ENCODE assay signal across 12 mouse cellular contexts in genomic region chr11:120355277-120356039, GRCm38 (mm10). TPM values are rescaled to one million over a fixed set of nuclear protein-coding genes. Genes with fewer than 3 reads are reported as not detected.
DNase-seq lines count a peak whose midpoint lies in the region; ATAC-seq and TF ChIP-seq lines count a peak whose summit lies in the region.
"Had no signal": no experiment of that assay in that cellular context is flagged by ENCODE, and none has a peak within 500 bp of the region (broad histone marks: within the 10 kb centered on the region; RNA-seq: fewer than 3 reads in every experiment).

No protein-coding gene starts in this region.

- no peak for DNase-seq in embryonic facial prominence, embryonic 10.5 days (ENCODE audit: low spot score)
- DNase-seq in kidney, adult 2 months: no peak
- peak; percentile 4 for DNase-seq in urinary bladder, postnatal 10 days (ENCODE audit: low spot score)
- no peak for DNase-seq in urinary bladder, postnatal 4 days (ENCODE audit: low spot score in 2 of 2)
- DNase-seq in ovary, postnatal 10 days (ENCODE audit: low spot score): no peak
- no peak for DNase-seq in thymus, postnatal 0 days (ENCODE audit: low spot score)

- no peaks in the 10 kb centered on the region for H3K27me3 ChIP-seq in embryonic facial prominence, embryonic 13.5 days
- 0 out of 2 replicates have a peak, but pooled peaks cover 6% of the 10 kb centered on the region for H3K27me3 ChIP-seq in embryonic facial prominence, embryonic 10.5 days (replicated peaks; ENCODE audit: low read depth, poor library complexity, severe bottlenecking)
- no peaks in the 10 kb centered on the region for H3K27me3 ChIP-seq in kidney, embryonic 14.5 days (ENCODE audit: control insufficient read depth, insufficient read depth, low read length)
- no peaks in the 10 kb centered on the region for H3K27me3 ChIP-seq in kidney, adult 2 months (replicated peaks; ENCODE audit: control insufficient read depth, insufficient read depth, low read length)
- H3K27me3 ChIP-seq: forebrain, embryonic 12.5 days; limb, embryonic 13.5 days; Patski had no signal

- no peak overlapping the region for H3K9ac ChIP-seq in embryonic facial prominence, embryonic 13.5 days
- no peak overlapping the region for H3K9ac ChIP-seq in kidney, embryonic 14.5 days (ENCODE audit: low read depth, low read length)
- H3K9ac ChIP-seq: forebrain, embryonic 12.5 days; limb, embryonic 13.5 days had no signal

- no peak for TF ChIP-seq POLR2A in kidney, adult 2 months (IDR thresholded peaks at IDR 0.05; ENCODE audit: low read depth, low read length)

- ATAC-seq in embryonic facial prominence, embryonic 13.5 days (ENCODE audit: insufficient number of reproducible peaks, insufficient read depth, low FRiP score, low TSS enrichment, low read depth): no peak
- ATAC-seq in kidney, embryonic 14.5 days (ENCODE audit: low FRiP score, low TSS enrichment): no peak
- ATAC-seq: Patski had no signal

- no peak for TF ChIP-seq CTCF in kidney, adult 2 months (conservative IDR thresholded peaks at IDR 0.05; ENCODE audit: insufficient read depth, insufficient read length, low read depth, low read length)

- peak overlapping the region; percentile 48; the same call in 1 of the 2 replicates for H3K27ac ChIP-seq in embryonic facial prominence, embryonic 13.5 days
- H3K27ac ChIP-seq in embryonic facial prominence, embryonic 10.5 days (replicated peaks): no peak overlapping the region
- H3K27ac ChIP-seq in kidney, embryonic 14.5 days (ENCODE audit: low read depth, low read length): peak overlapping the region; percentile 1; the same call in 1 of the 2 replicates
- H3K27ac ChIP-seq in kidney, adult 2 months (ENCODE audit: insufficient read depth, low read depth, low read length): no peak overlapping the region
- H3K27ac ChIP-seq: forebrain, embryonic 12.5 days had no signal

- no peak overlapping the region for H3K4me3 ChIP-seq in embryonic facial prominence, embryonic 13.5 days
- no peak overlapping the region for H3K4me3 ChIP-seq in embryonic facial prominence, embryonic 10.5 days
- H3K4me3 ChIP-seq in kidney, embryonic 14.5 days (ENCODE audit: low read length): no peak overlapping the region
- H3K4me3 ChIP-seq in kidney, adult 2 months (ENCODE audit: insufficient read depth, low read depth, low read length): no peak overlapping the region
- H3K4me3 ChIP-seq: forebrain, embryonic 12.5 days; heart, adult 2 months; limb, embryonic 13.5 days had no signal

- no peaks in the 10 kb centered on the region for H3K9me3 ChIP-seq in embryonic facial prominence, embryonic 13.5 days
- no peaks in the 10 kb centered on the region for H3K9me3 ChIP-seq in embryonic facial prominence, embryonic 10.5 days
- no peaks in the 10 kb centered on the region for H3K9me3 ChIP-seq in kidney, embryonic 14.5 days (ENCODE audit: control insufficient read depth, low read length)
- H3K9me3 ChIP-seq: forebrain, embryonic 12.5 days; limb, embryonic 13.5 days had no signal

- H3K36me3 ChIP-seq in embryonic facial prominence, embryonic 13.5 days: peaks cover 5% of the 10 kb centered on the region; the same call in 1 of the 2 replicates
- peaks cover 7% of the 10 kb centered on the region for H3K36me3 ChIP-seq in embryonic facial prominence, embryonic 10.5 days (replicated peaks)
- H3K36me3 ChIP-seq in kidney, embryonic 14.5 days (ENCODE audit: control insufficient read depth, insufficient read depth, low read length): no peaks in the 10 kb centered on the region
- H3K36me3 ChIP-seq in kidney, adult 2 months (ENCODE audit: control insufficient read depth, insufficient read depth, low read length): no peaks in the 10 kb centered on the region
- H3K36me3 ChIP-seq: forebrain, embryonic 12.5 days; limb, embryonic 13.5 days had no signal

- 58% methylated on average over 5 of the region's 5 CpGs for WGBS in embryonic facial prominence, embryonic 13.5 days
- 71% methylated on average over 5 of the region's 5 CpGs for WGBS in embryonic facial prominence, embryonic 10.5 days
- WGBS in kidney, embryonic 14.5 days: 36% methylated on average over 5 of the region's 5 CpGs
- WGBS in kidney, adult 2 months: 74% methylated on average over 5 of the region's 5 CpGs

- no peak overlapping the region for H3K4me2 ChIP-seq in embryonic facial prominence, embryonic 13.5 days
- no peak overlapping the region for H3K4me2 ChIP-seq in kidney, embryonic 14.5 days (replicated peaks; ENCODE audit: low read depth, low read length)
- H3K4me2 ChIP-seq: forebrain, embryonic 12.5 days; limb, embryonic 13.5 days had no signal

- peaks cover 60% of the 10 kb centered on the region for H3K4me1 ChIP-seq in embryonic facial prominence, embryonic 13.5 days
- peaks cover 68% of the 10 kb centered on the region for H3K4me1 ChIP-seq in embryonic facial prominence, embryonic 10.5 days
- peaks cover 49% of the 10 kb centered on the region for H3K4me1 ChIP-seq in kidney, embryonic 14.5 days (ENCODE audit: control insufficient read depth, insufficient read depth, low read length)
- H3K4me1 ChIP-seq in kidney, adult 2 months (ENCODE audit: control insufficient read depth, insufficient read depth, low read length): peaks cover 20% of the 10 kb centered on the region

RNA-seq across cellular contexts. Expression of gene Fscn2, which starts 5.9 kb away (rescaled TPM):
- polyA plus RNA-seq in embryonic facial prominence, embryonic 13.5 days (2015; fragmentation: Nextera tagmentation; extraction: Ambion mirVana): 0.25 and 1.1 TPM in 2 replicates
- 0.10 and 0.19 TPM in 2 replicates for polyA plus RNA-seq in embryonic facial prominence, embryonic 10.5 days (2016; fragmentation: Nextera tagmentation; extraction: Ambion mirVana)
- 0.62 and 1.6 TPM in 2 replicates for polyA plus RNA-seq in kidney, embryonic 14.5 days (2014; fragmentation: Nextera tagmentation; extraction: Ambion mirVana)
- 0.16 and 0.19 TPM in 2 replicates for polyA plus RNA-seq in kidney, adult 2 months (2012; rRNA removed)
- 0.46 and 0.59 TPM in 2 replicates for polyA plus RNA-seq in thymus, postnatal 0 days (2015; fragmentation: Nextera tagmentation; extraction: Ambion mirVana)

RNA-seq across cellular contexts. Expression of gene Actg1, which starts 7.1 kb away (rescaled TPM):
- polyA plus RNA-seq in embryonic facial prominence, embryonic 13.5 days (2015; fragmentation: Nextera tagmentation; extraction: Ambion mirVana): 2,524 and 2,741 TPM in 2 replicates
- 3,067 and 3,150 TPM in 2 replicates for polyA plus RNA-seq in embryonic facial prominence, embryonic 10.5 days (2016; fragmentation: Nextera tagmentation; extraction: Ambion mirVana)
- polyA plus RNA-seq in kidney, embryonic 14.5 days (2014; fragmentation: Nextera tagmentation; extraction: Ambion mirVana): 2,303 and 2,603 TPM in 2 replicates
- 828 and 981 TPM in 2 replicates for polyA plus RNA-seq in kidney, adult 2 months (2012; rRNA removed)
- polyA plus RNA-seq in thymus, postnatal 0 days (2015; fragmentation: Nextera tagmentation; extraction: Ambion mirVana): 1,815 and 1,857 TPM in 2 replicates

RNA-seq across cellular contexts. Expression of gene Faap100, which starts 23.1 kb away (rescaled TPM):
- 38.6 and 43.7 TPM in 2 replicates for polyA plus RNA-seq in embryonic facial prominence, embryonic 13.5 days (2015; fragmentation: Nextera tagmentation; extraction: Ambion mirVana)
- polyA plus RNA-seq in embryonic facial prominence, embryonic 10.5 days (2016; fragmentation: Nextera tagmentation; extraction: Ambion mirVana): 38.3 and 39.0 TPM in 2 replicates
- polyA plus RNA-seq in kidney, embryonic 14.5 days (2014; fragmentation: Nextera tagmentation; extraction: Ambion mirVana): 32.1 and 40.3 TPM in 2 replicates
- 30.3 and 45.1 TPM in 2 replicates for polyA plus RNA-seq in kidney, adult 2 months (2012; rRNA removed)
- polyA plus RNA-seq in thymus, postnatal 0 days (2015; fragmentation: Nextera tagmentation; extraction: Ambion mirVana): 12.8 and 15.9 TPM in 2 replicates

Comparison
In these comparisons a context has a peak if more than half of its experiments do, and no peak if none do; other contexts are left out.
1. H3K27ac ChIP-seq: peak in embryonic facial prominence, embryonic 13.5 days (single experiment) and kidney, embryonic 14.5 days (single experiment); none in embryonic facial prominence, embryonic 10.5 days (single experiment) and kidney, adult 2 months (single experiment).